Mouse (Mus musculus) myocyte (in vitro differentiated cells): ENCODE results near the gene Sdhb. TPM values are rescaled to one million over a fixed set of nuclear protein-coding genes. Genes with fewer than 3 reads are reported as not detected.

ENCODE experiments used
- H3K27me3 ChIP-seq: one replicate; pipeline ENCODE4 v1.6.1; 2011; ENCODE audit not compliant: control insufficient read depth, insufficient read depth, insufficient read length
- H3K36me3 ChIP-seq: one replicate; pipeline ENCODE4 v1.6.1; 2011; ENCODE audit not compliant: control insufficient read depth, insufficient read depth
- H3K4me2 ChIP-seq: one replicate; pipeline ENCODE4 v1.6.1; 2011; ENCODE audit warnings: low read depth, control low read depth
- H3K4me3 ChIP-seq: one replicate; pipeline ENCODE4 v1.5.1; 2011; ENCODE audit warnings: mild to moderate bottlenecking, control low read depth, moderate library complexity
- H3K79me2 ChIP-seq: one replicate; pipeline ENCODE4 v1.6.1; 2011; ENCODE audit not compliant: control insufficient read depth, insufficient read depth
- H3ac ChIP-seq: one replicate; pipeline ENCODE4 v1.6.1; 2011; ENCODE audit not compliant: control insufficient read depth, insufficient read length
- CEBPB ChIP-seq: IDR thresholded peaks from 2 replicates; pipeline ENCODE4 v1.6.1; 2011; ENCODE audit warnings: mild to moderate bottlenecking, moderate library complexity; ENCODE audit not compliant: poor library complexity, insufficient read depth, severe bottlenecking
- E2F4 ChIP-seq: IDR thresholded peaks from one replicate; pipeline ENCODE4 v1.6.1; 2011; ENCODE audit warnings: mild to moderate bottlenecking, control low read depth, moderate library complexity; ENCODE audit not compliant: insufficient read depth
- MAX ChIP-seq: IDR thresholded peaks from one replicate; pipeline ENCODE4 v1.6.1; 2011; ENCODE audit warnings: low read depth, mild to moderate bottlenecking, control low read depth
- MYOD1 ChIP-seq, 3 experiments: IDR thresholded peaks; one replicate each; pipeline ENCODE4 v1.6.1; 2011; ENCODE audit warnings: control low read depth in 2 of 3, low read depth in 2 of 3, mild to moderate bottlenecking in 2 of 3, moderate library complexity in 1 of 3; ENCODE audit not compliant: insufficient read length in 2 of 3, control insufficient read depth in 1 of 3
- MYOG ChIP-seq, 3 experiments: IDR thresholded peaks; one replicate each; pipeline ENCODE4 v1.6.1; 2011; ENCODE audit warnings: control low read depth in 2 of 3, low read depth in 2 of 3, mild to moderate bottlenecking in 2 of 3; ENCODE audit not compliant: insufficient read length in 2 of 3, control insufficient read depth in 1 of 3, insufficient read depth in 1 of 3
- POLR2A ChIP-seq: IDR thresholded peaks from one replicate; pipeline ENCODE4 v1.6.1; 2011; ENCODE audit warnings: low read depth, mild to moderate bottlenecking, control low read depth, moderate library complexity; ENCODE audit not compliant: insufficient read length
- POLR2AphosphoS2 ChIP-seq: IDR thresholded peaks from one replicate; pipeline ENCODE4 v1.6.1; 2011; ENCODE audit warnings: low read depth, control low read depth; ENCODE audit not compliant: insufficient read length
- REST ChIP-seq: IDR thresholded peaks from one replicate; pipeline ENCODE4 v1.6.1; 2011; ENCODE audit warnings: mild to moderate bottlenecking, control low read depth, moderate library complexity; ENCODE audit not compliant: insufficient read depth, insufficient read length
- SRF ChIP-seq: IDR thresholded peaks from one replicate; pipeline ENCODE4 v1.6.1; 2011; ENCODE audit warnings: low read depth; ENCODE audit not compliant: control insufficient read depth, insufficient read length
- TCF12 ChIP-seq: IDR thresholded peaks from one replicate; pipeline ENCODE4 v1.6.1; 2011; ENCODE audit warnings: mild to moderate bottlenecking, control low read depth; ENCODE audit not compliant: poor library complexity, insufficient read depth, severe bottlenecking
- TCF3 ChIP-seq: IDR thresholded peaks from one replicate; pipeline ENCODE4 v1.6.1; 2011; ENCODE audit warnings: low read depth, control low read depth; ENCODE audit not compliant: insufficient read length
- USF1 ChIP-seq: IDR thresholded peaks from one replicate; pipeline ENCODE4 v1.6.1; 2011; ENCODE audit warnings: low read depth, mild to moderate bottlenecking, control low read depth, moderate library complexity
- polyA plus RNA-seq: library from polyadenylated mRNA; unstranded; fragments of >200 nt; fragmentation: generic; extraction: Trizol; gene quantifications from one replicate; pipeline ENCODE4 v1.2.1, GENCODE M21; 2012; ENCODE audit warnings: missing spikeins

Sdhb gene
- polyA plus RNA-seq, 1 experiment = 421 TPM

GRCm38 (mm10) chr4:140925648-140926047, 35.4 kb upstream of the Sdhb start:
- peaks cover 9% of the 10 kb centered on the region for H3K27me3 ChIP-seq
- H3K79me2 ChIP-seq = no peaks in the 10 kb centered on the region
- H3ac ChIP-seq = no peak overlapping the region
- no peaks in the 10 kb centered on the region for H3K36me3 ChIP-seq
- no peak overlapping the region for H3K4me2 ChIP-seq
- H3K4me3 ChIP-seq = no peak overlapping the region
- TF ChIP-seq MYOD1 (IDR thresholded peaks at IDR 0.05; ENCODE audit: control insufficient read depth in 1 of 3, insufficient read length in 2 of 3, low read depth in 2 of 3) (no peak), TCF3 (no peak), CEBPB (no peak), MAX (no peak), MYOG (IDR thresholded peaks at IDR 0.05; ENCODE audit: control insufficient read depth in 1 of 3, insufficient read depth in 1 of 3, insufficient read length in 2 of 3, low read depth in 2 of 3) (no peak), SRF (no peak), POLR2AphosphoS2 (no peak), USF1 (no peak), REST (no peak), TCF12 (no peak), E2F4 (no peak), POLR2A (no peak)

GRCm38 (mm10) chr4:140928349-140928748, 32.7 kb upstream of the Sdhb start:
- no peaks in the 10 kb centered on the region for H3K36me3 ChIP-seq
- no peak overlapping the region for H3K4me3 ChIP-seq
- H3K4me2 ChIP-seq = no peak overlapping the region
- H3K27me3 ChIP-seq = no peaks in the 10 kb centered on the region
- H3ac ChIP-seq = no peak overlapping the region
- TF ChIP-seq REST (no peak), TCF12 (no peak), SRF (no peak), E2F4 (no peak), MYOG (IDR thresholded peaks at IDR 0.05; ENCODE audit: control insufficient read depth in 1 of 3, insufficient read depth in 1 of 3, insufficient read length in 2 of 3, low read depth in 2 of 3) (no peak), USF1 (no peak), MYOD1 (IDR thresholded peaks at IDR 0.05; ENCODE audit: control insufficient read depth in 1 of 3, insufficient read length in 2 of 3, low read depth in 2 of 3) (no peak), MAX (no peak), POLR2AphosphoS2 (no peak), POLR2A (no peak), TCF3 (no peak), CEBPB (no peak)
- H3K79me2 ChIP-seq = no peaks in the 10 kb centered on the region

- Histone ChIP-seq H3K79me2 (no peaks in the 10 kb centered on the region), H3K4me3 (no peak overlapping the region), H3K4me2 (no peak overlapping the region), H3K27me3 (no peaks in the 10 kb centered on the region), H3K36me3 (no peaks in the 10 kb centered on the region), H3ac (no peak overlapping the region)
- no peak for TF ChIP-seq REST
- no peak for TF ChIP-seq MYOG (IDR thresholded peaks at IDR 0.05; ENCODE audit: control insufficient read depth in 1 of 3, insufficient read depth in 1 of 3, insufficient read length in 2 of 3, low read depth in 2 of 3)
- no peak for TF ChIP-seq MAX
These were observed 31.3 kb upstream of the Sdhb start for GRCm38 (mm10) chr4:140929745-140930144.

- no peak overlapping the region for H3K4me3 ChIP-seq
- no peaks in the 10 kb centered on the region for H3K27me3 ChIP-seq
- TF ChIP-seq CEBPB (no peak), POLR2AphosphoS2 (no peak), USF1 (no peak), SRF (no peak), MYOD1 (IDR thresholded peaks at IDR 0.05; ENCODE audit: control insufficient read depth in 1 of 3, insufficient read length in 2 of 3, low read depth in 2 of 3) (no peak), TCF12 (no peak), MAX (no peak), MYOG (IDR thresholded peaks at IDR 0.05; ENCODE audit: control insufficient read depth in 1 of 3, insufficient read depth in 1 of 3, insufficient read length in 2 of 3, low read depth in 2 of 3) (no peak), TCF3 (no peak), POLR2A (no peak), REST (no peak), E2F4 (no peak)
- H3K4me2 ChIP-seq = no peak overlapping the region
- H3ac ChIP-seq = no peak overlapping the region
- no peaks in the 10 kb centered on the region for H3K36me3 ChIP-seq
- H3K79me2 ChIP-seq = no peaks in the 10 kb centered on the region
These were observed 30.0 kb upstream of the Sdhb start for GRCm38 (mm10) chr4:140930900-140931470.

GRCm38 (mm10) chr4:140935643-140936042, 25.4 kb upstream of the Sdhb start:
- Histone ChIP-seq H3K27me3 (no peaks in the 10 kb centered on the region), H3K36me3 (no peaks in the 10 kb centered on the region), H3K4me3 (no peak overlapping the region), H3K79me2 (no peaks in the 10 kb centered on the region), H3K4me2 (no peak overlapping the region), H3ac (no peak overlapping the region)
- TF ChIP-seq TCF3 (no peak), MYOD1 (IDR thresholded peaks at IDR 0.05; ENCODE audit: control insufficient read depth in 1 of 3, insufficient read length in 2 of 3, low read depth in 2 of 3) (peak in 1 of 3 experiments; percentile 46), USF1 (no peak), POLR2A (no peak), TCF12 (no peak), MYOG (IDR thresholded peaks at IDR 0.05; ENCODE audit: control insufficient read depth in 1 of 3, insufficient read depth in 1 of 3, insufficient read length in 2 of 3, low read depth in 2 of 3) (no peak), SRF (no peak), CEBPB (no peak), E2F4 (no peak)
